Mouse (Mus musculus) heart, embryonic 14.5 days (tissue): ENCODE results near the gene Thra. TPM values are rescaled to one million over a fixed set of nuclear protein-coding genes. Genes with fewer than 3 reads are reported as not detected.

Source experiments
- ATAC-seq: fragments of 200-750 bp; cut with Nextera tagmentation; 2 replicates; pipeline ENCODE4 v1.8.0; 2017; ENCODE audit warnings: low read depth, moderate TSS enrichment; ENCODE audit not compliant: insufficient number of reproducible peaks, insufficient read depth, low FRiP score
- H3K27ac ChIP-seq, 2 experiments: fragments of 200-500 bp in 1 of 2; fragments of 300-500 bp in 1 of 2; sonication (generic) in 1 of 2; replicated peaks in 1 of 2; 2 replicates each; pipeline ENCODE4 v1.5.1; 2012 to 2014; ENCODE audit warnings: low read depth in 2 of 2, low read length in 2 of 2, control low read depth in 1 of 2, mild to moderate bottlenecking in 1 of 2, mixed read lengths in 1 of 2; ENCODE audit not compliant: control insufficient read depth in 1 of 2, insufficient read depth in 1 of 2
- H3K27me3 ChIP-seq: fragments of 300-500 bp; sonication (generic); 2 replicates; pipeline ENCODE4 v1.6.1; 2014; ENCODE audit warnings: mild to moderate bottlenecking, low read length, control low read depth; ENCODE audit not compliant: control insufficient read depth, insufficient read depth
- H3K36me3 ChIP-seq: fragments of 300-500 bp; sonication (generic); 2 replicates; pipeline ENCODE4 v1.6.1; 2014; ENCODE audit warnings: mild to moderate bottlenecking, control low read depth, low read length, mixed read lengths; ENCODE audit not compliant: control insufficient read depth, insufficient read depth
- H3K4me1 ChIP-seq, 2 experiments: fragments of 200-500 bp in 1 of 2; fragments of 300-500 bp in 1 of 2; sonication (generic) in 1 of 2; 2 replicates each; pipeline ENCODE4 v1.6.1; 2012 to 2014; ENCODE audit warnings: low read length in 2 of 2, control low read depth in 1 of 2, mixed read lengths in 1 of 2; ENCODE audit not compliant: control insufficient read depth in 2 of 2, insufficient read depth in 2 of 2
- H3K4me2 ChIP-seq: fragments of 300-500 bp; sonication (generic); 2 replicates; pipeline ENCODE4 v1.6.1; 2014; ENCODE audit warnings: mild to moderate bottlenecking, low read length
- H3K4me3 ChIP-seq, 2 experiments: fragments of 200-500 bp in 1 of 2; fragments of 300-500 bp in 1 of 2; sonication (generic) in 1 of 2; 2 replicates each; pipeline ENCODE4 v1.5.1; 2012 to 2014; ENCODE audit warnings: low read length in 2 of 2, mild to moderate bottlenecking in 2 of 2, control low read depth in 1 of 2, low read depth in 1 of 2, moderate library complexity in 1 of 2; ENCODE audit not compliant: control insufficient read depth in 1 of 2, insufficient read depth in 1 of 2
- H3K9ac ChIP-seq: fragments of 300-500 bp; sonication (generic); 2 replicates; pipeline ENCODE4 v1.6.1; 2014; ENCODE audit warnings: mild to moderate bottlenecking, low read length
- H3K9me3 ChIP-seq: fragments of 300-500 bp; sonication (generic); 2 replicates; pipeline ENCODE4 v1.6.1; 2016; ENCODE audit warnings: low read length, control low read depth; ENCODE audit not compliant: control insufficient read depth
- WGBS: fragments of 180-500 bp; shearing (Covaris S2); extraction: QIAGEN DNeasy Blood & Tissue Kit; methylation state at CpG from one replicate; pipeline ENCODE4 v1.1.7; 2014; 5-methylcytosine and 5-hydroxymethylcytosine counted together
- polyA plus RNA-seq: library from polyadenylated mRNA; unstranded; fragments of >200 nt; fragmentation: Nextera tagmentation; extraction: Ambion mirVana; gene quantifications from 2 replicates; pipeline ENCODE4 v1.2.1, GENCODE M21; 2014

The Thra gene
- polyA plus RNA-seq, 1 experiment from 2014 or later = 55.6 TPM

GRCm38 (mm10) chr11:98741051-98741620, 698 bp downstream of the Thra start:
- no peak for ATAC-seq
- under 1% methylated on average over 17 of the region's 17 CpGs for WGBS
- Histone ChIP-seq H3K9me3 (no peaks in the 10 kb centered on the region), H3K27me3 (no peaks in the 10 kb centered on the region), H3K4me1 (peaks cover 32 to 54% of the 10 kb centered on the region in 2 experiments), H3K4me3 (peak overlapping the region; percentile 51 to 93), H3K36me3 (0 out of 2 replicates have a peak, but pooled peaks cover 3% of the 10 kb centered on the region), H3K27ac (peak overlapping the region; percentile 91 to 98), H3K9ac (peak overlapping the region; percentile 98), H3K4me2 (peak overlapping the region; percentile 73)

GRCm38 (mm10) chr11:98741622-98742396, 1.4 kb downstream of the Thra start:
- 1% methylated on average over 63 of the region's 86 CpGs for WGBS
- peaks cover 39 to 61% of the 10 kb centered on the region in 2 experiments for H3K4me1 ChIP-seq
- H3K9ac ChIP-seq = peak overlapping the region; percentile 98

GRCm38 (mm10) chr11:98742397-98743291, 2.2 kb downstream of the Thra start:
- Histone ChIP-seq H3K36me3 (0 out of 2 replicates have a peak, but pooled peaks cover 3% of the 10 kb centered on the region), H3K27me3 (no peaks in the 10 kb centered on the region), H3K27ac (peak overlapping the region; percentile 79 to 98), H3K9ac (peak overlapping the region; percentile 98), H3K9me3 (no peaks in the 10 kb centered on the region), H3K4me2 (peak overlapping the region; percentile 73), H3K4me1 (peaks cover 45 to 68% of the 10 kb centered on the region in 2 experiments), H3K4me3 (peak overlapping the region; percentile 76 to 93)
- under 1% methylated on average over 17 of the region's 21 CpGs for WGBS
- ATAC-seq = no peak

More at GRCm38 (mm10) chr11:98741622-98742396, 1.4 kb downstream of the Thra start:
- Histone ChIP-seq H3K4me3 (peak overlapping the region; percentile 76 to 93), H3K9me3 (no peaks in the 10 kb centered on the region), H3K4me2 (peak overlapping the region; percentile 73), H3K27ac (peak overlapping the region; percentile 91 to 98), H3K36me3 (0 out of 2 replicates have a peak, but pooled peaks cover 3% of the 10 kb centered on the region), H3K27me3 (no peaks in the 10 kb centered on the region)
- peak; percentile 65 for ATAC-seq

GRCm38 (mm10) chr11:98743655-98744345, 3.4 kb downstream of the Thra start:
- H3K4me1 ChIP-seq = peaks cover 54 to 76% of the 10 kb centered on the region in 2 experiments
- H3K9ac ChIP-seq = peak overlapping the region; percentile 98
- no peak for ATAC-seq
- WGBS = 4% methylated on average over 9 of the region's 9 CpGs
- peak overlapping the region; percentile 23 to 93 for H3K4me3 ChIP-seq
- 0 out of 2 replicates have a peak, but pooled peaks cover 3% of the 10 kb centered on the region for H3K36me3 ChIP-seq
- peak overlapping the region; percentile 73 for H3K4me2 ChIP-seq
- no peaks in the 10 kb centered on the region for H3K9me3 ChIP-seq
- H3K27me3 ChIP-seq = no peaks in the 10 kb centered on the region
- peak overlapping the region; percentile 28 to 98 for H3K27ac ChIP-seq

GRCm38 (mm10) chr11:98744456-98745019, 4.1 kb downstream of the Thra start:
- Histone ChIP-seq H3K36me3 (0 out of 2 replicates have a peak, but pooled peaks cover 3% of the 10 kb centered on the region), H3K9ac (peak overlapping the region; percentile 98), H3K27me3 (no peaks in the 10 kb centered on the region), H3K4me2 (peak overlapping the region; percentile 73), H3K4me1 (peaks cover 60 to 78% of the 10 kb centered on the region in 2 experiments), H3K9me3 (no peaks in the 10 kb centered on the region), H3K27ac (peak overlapping the region; percentile 28 to 98), H3K4me3 (peak overlapping the region; percentile 23 to 93; a peak in 3 of 4 replicates)
- WGBS = 32% methylated on average over 7 of the region's 7 CpGs
- no peak for ATAC-seq

GRCm38 (mm10) chr11:98745932-98746853, 5.8 kb downstream of the Thra start:
- WGBS = 44% methylated on average over 12 of the region's 12 CpGs
- 0 out of 2 replicates have a peak, but pooled peaks cover 3% of the 10 kb centered on the region for H3K36me3 ChIP-seq
- peaks cover 70 to 84% of the 10 kb centered on the region in 2 experiments for H3K4me1 ChIP-seq
- H3K4me3 ChIP-seq = no peak overlapping the region
- H3K27me3 ChIP-seq = no peaks in the 10 kb centered on the region
- peak overlapping the region; percentile 56 to 84 for H3K27ac ChIP-seq
- peak overlapping the region; percentile 65 for H3K9ac ChIP-seq
- peak overlapping the region; percentile 61 for H3K4me2 ChIP-seq
- ATAC-seq = no peak
- H3K9me3 ChIP-seq = no peaks in the 10 kb centered on the region
